Mouse (Mus musculus) forebrain, embryonic 10.5 days (tissue): ENCODE measurements around the gene Ttc29. TPM values are rescaled to one million over a fixed set of nuclear protein-coding genes. Genes with fewer than 3 reads are reported as not detected.

ENCODE experiments used
- DNase-seq: peaks from one replicate; pipeline ENCODE4 v3.0.0-alpha.2; 2017; ENCODE audit warnings: low spot score; ENCODE audit errors: extremely low spot score
- H3K27ac ChIP-seq: fragments of 300-500 bp; sonication (generic); 2 replicates; pipeline ENCODE4 v1.5.1; 2016; ENCODE audit warnings: mild to moderate bottlenecking
- H3K27me3 ChIP-seq: fragments of 300-500 bp; sonication (generic); 2 replicates; pipeline ENCODE4 v1.6.1; 2016; ENCODE audit warnings: mild to moderate bottlenecking; ENCODE audit not compliant: poor library complexity, severe bottlenecking
- H3K36me3 ChIP-seq: fragments of 300-500 bp; sonication (generic); replicated peaks from 2 replicates; pipeline ENCODE4 v1.6.1; 2016; ENCODE audit warnings: mild to moderate bottlenecking, moderate library complexity
- H3K4me1 ChIP-seq: fragments of 300-500 bp; sonication (generic); 2 replicates; pipeline ENCODE4 v1.6.1; 2016
- H3K4me3 ChIP-seq: fragments of 300-500 bp; sonication (generic); 2 replicates; pipeline ENCODE4 v1.5.1; 2016; ENCODE audit warnings: mild to moderate bottlenecking, moderate library complexity
- H3K9me3 ChIP-seq: fragments of 300-500 bp; sonication (generic); 2 replicates; pipeline ENCODE4 v1.6.1; 2016; ENCODE audit warnings: mild to moderate bottlenecking, moderate library complexity
- WGBS: fragments of 180-500 bp; shearing (Covaris S2); methylation state at CpG from one replicate; pipeline ENCODE4 v1.1.7; 2016; 5-methylcytosine and 5-hydroxymethylcytosine counted together
- polyA plus RNA-seq: library from polyadenylated mRNA; unstranded; fragments of >200 nt; fragmentation: Nextera tagmentation; extraction: Ambion mirVana; gene quantifications from 2 replicates; pipeline ENCODE4 v1.2.1, GENCODE M21; 2016

Ttc29 gene
- 0.21 TPM in 1 of 2 replicates, not detected in the other for polyA plus RNA-seq

DNA sequence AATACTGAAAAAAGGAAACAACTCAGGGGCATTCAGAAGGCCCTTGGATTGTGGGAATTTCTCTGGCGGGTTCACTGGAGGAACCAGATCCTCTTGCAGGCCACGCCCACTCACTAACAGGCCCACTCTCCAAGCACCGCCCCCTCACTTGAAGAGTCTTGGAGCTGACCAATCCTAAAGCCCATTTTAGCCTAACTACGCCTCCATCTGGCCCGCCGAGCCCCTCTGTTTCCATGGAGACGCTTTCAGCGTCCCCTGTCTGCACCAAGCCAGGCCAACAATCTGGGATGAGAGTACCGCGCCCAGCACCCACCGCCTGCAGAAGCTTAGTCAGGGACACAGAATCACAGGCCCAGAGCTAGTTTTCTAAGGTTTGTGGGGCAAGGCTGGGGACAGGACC lies at the start of gene Ttc29:
Ttc29 (plus strand) TSS at position 224 of the 400 bp plus-strand sequence.
- H3K27ac ChIP-seq, result no peak within 1 kb of the TSS
- peaks cover 18% of the 10 kb centered on the region for H3K4me1 ChIP-seq
- no peaks in the 10 kb centered on the region for H3K9me3 ChIP-seq
- H3K4me3 ChIP-seq, result peak within 1 kb of the TSS; percentile 33
- WGBS, result under 1% methylated on average over 11 of the region's 11 CpGs
- no peaks in the 10 kb centered on the region for H3K36me3 ChIP-seq
- peak; percentile 85 for DNase-seq
- H3K27me3 ChIP-seq, result 0 out of 2 replicates have a peak, but pooled peaks cover 7% of the 10 kb centered on the region

DNA sequence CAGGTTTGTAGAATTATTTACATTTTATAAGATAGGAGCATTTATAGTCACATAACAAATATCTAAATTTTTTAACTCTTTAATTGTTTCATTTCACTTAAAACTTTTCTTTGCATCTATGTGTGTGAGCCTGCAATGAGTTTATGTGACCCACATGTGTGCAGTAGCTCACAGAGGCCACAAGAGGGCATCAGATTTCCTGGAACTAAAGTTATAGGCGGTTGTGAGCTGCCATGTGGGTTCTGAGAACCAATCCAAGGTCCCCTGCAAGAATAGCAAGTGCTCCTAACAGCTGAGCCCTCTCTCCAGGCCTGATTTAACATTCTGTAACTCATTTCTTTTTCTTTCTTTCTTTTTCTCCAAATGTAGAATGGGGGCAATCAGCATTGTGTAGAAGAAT lies 41.7 kb upstream of the Ttc29 start:
- WGBS, result 93% methylated on average over 1 of the region's 1 CpGs
- Histone ChIP-seq H3K27ac (no peak overlapping the region), H3K36me3 (no peaks in the 10 kb centered on the region), H3K4me3 (no peak overlapping the region), H3K4me1 (no peaks in the 10 kb centered on the region), H3K9me3 (peaks cover 3% of the 10 kb centered on the region; the same call in 1 of the 2 replicates), H3K27me3 (no peaks in the 10 kb centered on the region)
- DNase-seq, result no peak

DNA sequence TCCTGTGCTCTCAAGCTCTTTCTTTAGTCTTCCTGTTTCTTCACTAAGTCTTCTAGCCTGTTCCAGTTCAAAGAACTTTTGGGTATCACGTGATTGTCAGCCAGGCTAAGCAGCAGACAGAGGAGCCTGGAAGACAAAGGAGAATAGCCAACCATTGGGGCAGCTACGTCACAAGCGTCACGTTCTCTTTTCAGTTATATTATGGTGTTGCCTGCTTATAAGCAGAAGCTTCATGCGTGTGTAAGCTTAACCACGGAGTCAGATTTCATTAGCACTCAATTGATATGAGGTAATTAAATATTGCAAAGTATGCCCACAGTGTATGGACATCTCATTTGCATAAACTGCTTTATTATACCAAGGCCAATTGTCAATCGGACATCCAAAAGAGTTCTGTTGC lies 30.4 kb upstream of the Ttc29 start:
- Histone ChIP-seq H3K36me3 (no peaks in the 10 kb centered on the region), H3K4me1 (0 out of 2 replicates have a peak, but pooled peaks cover 3% of the 10 kb centered on the region), H3K4me3 (no peak overlapping the region), H3K27ac (no peak overlapping the region), H3K27me3 (no peaks in the 10 kb centered on the region), H3K9me3 (no peaks in the 10 kb centered on the region)
- no peak for DNase-seq
- 77% methylated on average over 7 of the region's 7 CpGs for WGBS

DNA sequence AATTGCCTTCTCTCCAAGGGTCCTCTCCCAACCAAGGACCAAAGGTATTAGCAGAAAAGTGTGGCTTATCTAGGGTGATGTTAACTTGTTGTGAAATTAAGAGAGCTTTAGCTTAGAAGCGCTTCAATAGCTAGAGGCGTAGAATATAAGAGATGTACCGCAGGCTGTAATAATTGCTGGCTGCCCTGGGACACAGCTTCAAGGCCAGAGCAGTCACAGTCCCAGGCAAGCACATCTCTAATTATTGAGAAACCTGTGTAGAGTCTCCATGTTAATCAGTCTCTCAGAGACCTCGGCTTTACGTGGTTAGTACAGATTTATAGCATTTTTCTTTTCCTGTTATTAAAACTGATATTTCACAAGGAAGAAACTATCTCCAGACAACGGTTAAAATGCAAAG lies 29.7 kb upstream of the Ttc29 start:
- DNase-seq, result no peak
- H3K9me3 ChIP-seq, result no peaks in the 10 kb centered on the region
- 89% methylated on average over 6 of the region's 6 CpGs for WGBS
- no peaks in the 10 kb centered on the region for H3K36me3 ChIP-seq
- no peak overlapping the region for H3K27ac ChIP-seq
- 0 out of 2 replicates have a peak, but pooled peaks cover 3% of the 10 kb centered on the region for H3K4me1 ChIP-seq
- no peak overlapping the region for H3K4me3 ChIP-seq
- no peaks in the 10 kb centered on the region for H3K27me3 ChIP-seq

DNA sequence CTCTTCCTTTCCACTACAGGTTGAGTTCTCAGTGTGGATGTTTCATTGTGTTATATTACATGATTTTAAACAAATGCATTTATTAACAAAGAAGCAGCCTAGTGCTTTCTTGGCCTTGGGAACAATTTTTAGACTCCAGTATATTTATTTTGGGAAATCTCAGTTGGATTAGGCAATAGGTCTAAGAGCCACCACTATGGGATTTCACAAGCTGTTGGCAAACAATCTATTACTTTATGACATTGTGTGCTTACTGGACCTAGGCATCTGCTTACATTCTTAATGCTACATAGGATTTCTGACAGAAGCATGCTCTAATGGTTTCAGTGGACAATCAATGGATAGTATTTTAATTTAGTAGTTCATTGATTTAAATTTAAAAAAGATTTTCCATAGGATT lies 26.0 kb upstream of the Ttc29 start:
- H3K27me3 ChIP-seq, result no peaks in the 10 kb centered on the region
- DNase-seq, result no peak
- no peaks in the 10 kb centered on the region for H3K36me3 ChIP-seq
- H3K9me3 ChIP-seq, result no peaks in the 10 kb centered on the region
- H3K4me3 ChIP-seq, result no peak overlapping the region
- H3K27ac ChIP-seq, result no peak overlapping the region
- peaks cover 12% of the 10 kb centered on the region for H3K4me1 ChIP-seq

DNA sequence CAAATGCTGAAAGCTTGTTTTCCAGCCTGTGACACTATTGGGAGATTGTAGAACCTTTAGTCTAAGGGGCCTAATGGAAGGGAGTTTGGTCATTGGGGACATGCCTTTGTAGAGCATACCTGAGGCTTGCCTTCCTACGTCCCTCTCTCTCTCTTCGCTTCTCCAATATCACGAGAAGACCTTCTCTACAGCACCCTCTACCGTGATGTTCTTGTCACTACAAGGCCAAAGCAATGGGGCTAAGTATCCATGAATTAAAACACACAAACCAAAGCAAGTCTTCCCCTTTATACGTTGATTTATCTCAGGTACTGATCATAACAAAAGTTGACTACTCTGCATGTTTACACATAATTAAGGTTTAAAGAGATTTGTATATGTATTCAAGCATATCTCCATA lies 8.9 kb upstream of the Ttc29 start:
- Histone ChIP-seq H3K27me3 (no peaks in the 10 kb centered on the region), H3K9me3 (no peaks in the 10 kb centered on the region), H3K36me3 (no peaks in the 10 kb centered on the region), H3K27ac (no peak overlapping the region), H3K4me3 (no peak overlapping the region), H3K4me1 (no peaks in the 10 kb centered on the region)
- no peak for DNase-seq
- WGBS, result 25% methylated on average over 5 of the region's 5 CpGs

DNA sequence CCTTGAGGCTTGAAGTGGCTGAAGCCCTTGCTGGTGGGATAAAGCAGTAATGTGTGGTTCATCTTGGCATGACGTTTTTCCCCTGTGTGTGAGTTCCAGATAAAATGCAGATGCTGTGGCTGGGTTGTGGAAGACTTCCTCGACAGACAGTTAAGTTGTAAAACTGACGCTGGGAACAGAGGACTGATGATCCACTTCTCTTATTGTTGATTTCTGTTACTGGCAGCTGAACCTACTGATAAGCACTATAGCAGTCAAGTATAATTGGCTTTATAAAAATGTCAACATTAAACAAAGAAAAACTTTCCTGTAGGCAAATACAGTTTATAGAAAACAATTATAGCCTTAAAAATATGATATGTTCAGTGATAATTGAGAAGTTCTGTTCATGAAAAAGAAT lies 2.7 kb upstream of the Ttc29 start:
- 85% methylated on average over 3 of the region's 3 CpGs for WGBS
- no peak overlapping the region for H3K4me3 ChIP-seq
- no peaks in the 10 kb centered on the region for H3K9me3 ChIP-seq
- no peaks in the 10 kb centered on the region for H3K36me3 ChIP-seq
- DNase-seq, result no peak
- H3K27me3 ChIP-seq, result 0 out of 2 replicates have a peak, but pooled peaks cover 7% of the 10 kb centered on the region
- H3K4me1 ChIP-seq, result peaks cover 18% of the 10 kb centered on the region
- H3K27ac ChIP-seq, result no peak overlapping the region

DNA sequence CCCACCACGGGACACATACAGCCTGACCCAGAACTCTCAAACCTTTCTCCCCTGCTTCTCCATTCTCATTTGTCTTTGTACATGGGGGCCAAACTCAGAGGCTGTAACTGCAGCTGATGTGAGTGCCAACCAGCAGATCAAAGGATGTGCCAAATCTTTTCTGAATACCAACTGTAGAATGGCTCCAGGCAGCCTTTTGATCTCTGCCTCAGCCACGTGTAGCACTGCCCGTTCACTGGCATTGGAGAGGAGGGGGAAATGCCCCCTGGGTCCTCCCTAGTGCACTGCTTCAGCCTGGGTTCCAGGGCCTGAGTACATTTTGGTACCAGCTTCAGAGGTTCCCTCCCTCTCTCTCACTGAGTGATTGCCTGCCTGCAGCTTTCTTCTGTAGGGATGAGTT lies 1.5 kb downstream of the Ttc29 start:
- no peak for DNase-seq
- H3K9me3 ChIP-seq, result no peaks in the 10 kb centered on the region
- no peaks in the 10 kb centered on the region for H3K36me3 ChIP-seq
- peaks cover 18% of the 10 kb centered on the region for H3K4me1 ChIP-seq
- WGBS, result 54% methylated on average over 3 of the region's 3 CpGs
- H3K27ac ChIP-seq, result no peak overlapping the region
- H3K4me3 ChIP-seq, result no peak overlapping the region
- 0 out of 2 replicates have a peak, but pooled peaks cover 7% of the 10 kb centered on the region for H3K27me3 ChIP-seq

DNA sequence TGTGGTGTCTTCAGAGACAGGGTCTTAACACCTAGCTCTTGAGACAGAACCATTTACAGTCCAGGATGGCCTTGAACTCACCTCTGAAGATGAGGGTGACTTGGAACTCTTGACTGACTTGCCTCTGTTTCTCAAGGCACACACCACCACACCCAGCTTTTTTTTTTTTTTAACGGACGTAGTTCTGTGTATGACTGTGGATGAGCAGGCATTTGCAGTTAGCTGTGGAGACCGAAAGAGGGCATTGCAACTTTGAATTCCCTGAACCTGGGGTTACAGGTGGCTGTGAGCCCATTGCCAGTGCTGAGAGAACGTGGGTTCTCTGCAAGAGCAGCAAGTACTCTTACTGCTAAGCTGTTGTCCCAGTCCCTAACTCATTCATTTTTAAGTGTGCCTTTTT lies 13.0 kb downstream of the Ttc29 start:
- no peaks in the 10 kb centered on the region for H3K9me3 ChIP-seq
- H3K27ac ChIP-seq, result no peak overlapping the region
- H3K4me3 ChIP-seq, result no peak overlapping the region
- no peaks in the 10 kb centered on the region for H3K27me3 ChIP-seq
- no peak for DNase-seq
- H3K4me1 ChIP-seq, result peaks cover 6% of the 10 kb centered on the region; the same call in 1 of the 2 replicates
- H3K36me3 ChIP-seq, result no peaks in the 10 kb centered on the region
- WGBS, result 76% methylated on average over 4 of the region's 4 CpGs

DNA sequence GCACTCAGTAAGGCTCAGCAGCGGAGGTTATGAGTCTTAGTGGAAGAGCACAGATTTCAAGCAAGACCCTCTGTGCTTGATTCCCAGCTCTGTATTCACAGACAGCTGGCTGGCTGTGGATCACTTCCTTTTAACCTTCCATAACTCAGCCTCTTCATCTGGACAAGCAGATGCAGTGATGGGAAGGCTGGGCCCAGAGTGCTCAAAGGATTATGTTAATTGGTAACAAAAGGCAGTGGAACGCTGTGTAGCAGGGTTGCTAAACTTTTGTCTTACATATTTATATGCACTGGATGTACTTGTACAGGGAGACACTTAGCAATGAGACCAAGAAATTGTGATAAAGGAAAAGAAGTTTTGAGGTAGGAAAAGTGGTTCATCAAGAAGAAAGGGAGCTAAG lies 17.6 kb downstream of the Ttc29 start:
- no peaks in the 10 kb centered on the region for H3K36me3 ChIP-seq
- H3K4me3 ChIP-seq, result no peak overlapping the region
- H3K9me3 ChIP-seq, result no peaks in the 10 kb centered on the region
- H3K4me1 ChIP-seq, result peaks cover 13% of the 10 kb centered on the region
- no peak for DNase-seq
- H3K27me3 ChIP-seq, result no peaks in the 10 kb centered on the region
- WGBS, result 58% methylated on average over 2 of the region's 2 CpGs
- H3K27ac ChIP-seq, result no peak overlapping the region

DNA sequence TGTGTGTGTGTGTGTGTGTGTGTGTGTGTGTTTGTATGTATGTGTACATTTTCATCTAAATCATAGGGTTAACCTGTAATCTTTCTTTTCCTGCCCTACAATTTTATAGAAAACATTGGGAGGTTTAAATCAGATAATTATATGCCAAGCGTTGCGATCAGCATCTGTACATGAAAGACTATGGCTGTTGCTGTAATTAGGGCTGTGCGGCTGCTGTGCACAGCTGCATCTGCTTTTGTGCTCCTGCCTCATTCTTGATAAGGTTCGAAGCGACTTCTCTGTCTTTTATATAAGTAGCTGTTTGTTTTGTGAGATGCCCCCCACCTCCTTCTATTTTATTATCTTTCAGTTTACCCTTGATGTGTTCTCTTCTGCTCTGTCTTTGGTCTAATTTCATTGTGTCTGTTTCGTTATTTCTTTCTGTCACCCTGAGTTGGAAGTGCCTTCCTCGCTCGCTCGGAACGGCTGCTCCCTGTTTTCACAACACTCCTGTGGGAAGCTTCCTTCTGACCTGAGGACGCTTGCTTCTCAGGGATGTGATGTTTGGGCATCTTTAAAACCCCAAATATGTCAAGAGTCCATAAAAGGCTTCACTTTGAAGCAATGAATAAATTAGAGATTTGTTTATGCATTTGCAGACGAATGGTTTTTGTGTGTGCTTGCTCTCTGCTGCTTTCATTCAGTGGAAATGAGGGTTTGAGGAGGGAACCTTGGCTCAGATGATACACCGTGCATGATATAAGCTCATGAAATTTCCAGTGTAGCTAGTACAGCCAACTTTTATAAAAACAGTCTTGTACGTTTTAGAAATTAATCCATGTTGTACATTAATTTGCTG lies 20.0 kb downstream of the Ttc29 start:
- H3K4me1 ChIP-seq, result peaks cover 13% of the 10 kb centered on the region
- no peak for DNase-seq
- H3K27ac ChIP-seq, result no peak overlapping the region
- no peaks in the 10 kb centered on the region for H3K9me3 ChIP-seq
- no peak overlapping the region for H3K4me3 ChIP-seq
- no peaks in the 10 kb centered on the region for H3K36me3 ChIP-seq
- H3K27me3 ChIP-seq, result no peaks in the 10 kb centered on the region
- 49% methylated on average over 14 of the region's 14 CpGs for WGBS

DNA sequence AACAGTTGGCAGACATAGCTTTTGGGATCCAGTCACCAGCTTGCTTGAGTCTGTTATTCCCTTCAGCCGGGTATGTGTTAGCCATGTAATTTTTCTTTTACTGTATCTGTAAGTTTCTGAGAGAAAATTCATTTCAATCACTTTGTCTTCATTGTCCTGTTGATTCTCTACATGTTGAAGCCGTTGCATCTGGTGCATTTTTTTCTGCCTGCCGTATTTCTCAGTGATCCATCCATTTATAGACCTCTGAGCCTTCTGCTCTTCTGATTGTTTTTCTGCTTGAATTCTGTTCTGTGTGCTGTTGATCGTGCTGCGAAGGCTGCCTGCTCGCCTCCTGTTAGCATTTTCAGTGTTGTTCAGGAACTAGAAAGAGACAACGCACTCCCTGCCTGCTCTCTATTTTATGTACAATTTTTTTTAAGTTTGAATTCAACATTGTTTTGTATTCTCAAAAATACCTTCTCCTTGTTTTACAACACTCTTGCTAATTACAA lies 20.7 kb downstream of the Ttc29 start:
- H3K36me3 ChIP-seq, result no peaks in the 10 kb centered on the region
- 88% methylated on average over 7 of the region's 7 CpGs for WGBS
- no peak for DNase-seq

DNA sequence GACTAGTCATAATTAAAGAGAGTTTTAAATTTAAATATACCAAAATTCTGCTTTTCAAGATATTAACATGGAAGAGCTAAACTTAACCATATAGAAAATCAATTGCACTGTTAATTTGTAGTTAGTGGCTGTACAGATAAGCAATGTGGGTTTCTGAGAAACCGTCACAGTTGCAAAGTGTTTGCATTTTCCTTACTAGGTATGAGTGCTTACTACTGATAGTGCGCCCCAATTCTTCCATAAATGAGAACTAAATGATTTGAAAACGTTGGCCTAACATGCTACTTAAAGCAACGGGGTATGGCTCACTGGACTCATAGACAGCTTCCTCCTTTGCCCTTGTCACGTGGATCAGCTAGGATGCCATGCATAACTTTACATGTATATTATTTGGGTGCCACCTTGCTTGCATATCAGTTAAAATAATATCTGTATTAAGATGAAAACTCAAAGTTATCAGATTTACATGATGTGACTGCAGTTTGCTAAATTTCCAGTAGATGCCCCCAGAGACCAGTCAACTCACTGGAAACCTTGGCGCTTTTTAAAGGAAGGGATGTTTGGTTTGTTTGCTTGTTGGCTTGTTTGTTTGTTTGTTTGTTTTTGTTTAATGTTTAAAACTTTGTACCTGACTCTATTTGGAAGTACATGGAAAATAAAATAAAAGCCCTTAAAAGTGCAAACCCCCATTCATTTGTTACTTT lies 25.0 kb downstream of the Ttc29 start:
- Histone ChIP-seq H3K9me3 (no peaks in the 10 kb centered on the region), H3K4me3 (no peak overlapping the region), H3K27me3 (no peaks in the 10 kb centered on the region), H3K36me3 (no peaks in the 10 kb centered on the region), H3K4me1 (peaks cover 3% of the 10 kb centered on the region; the same call in 1 of the 2 replicates), H3K27ac (no peak overlapping the region)
- 64% methylated on average over 6 of the region's 6 CpGs for WGBS
- DNase-seq, result no peak

More for the DNA sequence above, 20.7 kb downstream of the Ttc29 start:
- Histone ChIP-seq H3K27me3 (no peaks in the 10 kb centered on the region), H3K27ac (no peak overlapping the region), H3K9me3 (no peaks in the 10 kb centered on the region), H3K4me1 (peaks cover 13% of the 10 kb centered on the region), H3K4me3 (no peak overlapping the region)
